Mouse (Mus musculus) liver, adult 2 months (tissue): ENCODE results near the gene Tmem205.

Experiments
- CTCF ChIP-seq: fragments of 200-500 bp; IDR thresholded peaks from 2 replicates; pipeline ENCODE4 v1.5.1; 2011; ENCODE audit warnings: low read depth, low read length, control low read depth
- POLR2A ChIP-seq: fragments of 200-500 bp; IDR thresholded peaks from 2 replicates; pipeline ENCODE4 v1.6.1; 2011; ENCODE audit warnings: low read length, control low read depth; ENCODE audit not compliant: insufficient read depth; ENCODE audit errors: extremely low read depth

- peak; percentile 76 for TF ChIP-seq CTCF
- no peak for TF ChIP-seq POLR2A
These were observed 38.1 kb downstream of the Tmem205 start for GRCm38 (mm10) chr9:21889229-21889628.
